Mouse (Mus musculus): ENCODE results near the gene Sgcd. TPM values are rescaled to one million over a fixed set of nuclear protein-coding genes. Genes with fewer than 3 reads are reported as not detected.

Sgcd gene
- polyA plus RNA-seq, 1 experiment from 2014 or later = 1.2 TPM

DNA sequence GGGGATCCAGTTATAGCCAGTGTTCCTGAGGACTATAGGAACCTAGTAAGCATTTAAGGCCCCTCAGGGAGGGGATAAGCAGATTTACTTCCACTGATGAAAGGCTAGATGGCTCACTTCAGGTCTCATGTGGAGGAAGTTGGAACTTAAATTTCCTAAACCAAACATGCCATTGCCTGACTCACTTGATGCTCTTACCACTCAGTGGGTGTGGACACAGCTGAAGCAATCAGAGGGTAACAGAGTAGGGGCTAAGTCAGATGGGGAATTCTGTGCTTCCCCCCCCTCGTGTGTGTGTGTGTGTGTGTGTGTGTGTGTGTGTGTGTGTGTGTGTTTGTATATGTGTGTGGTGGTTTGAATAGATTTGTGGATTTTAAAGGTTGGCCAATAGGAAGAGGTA is 830.7 kb downstream of the Sgcd start:
- no peaks in the 10 kb centered on the region for H3K36me3 ChIP-seq (ENCODE audit: control insufficient read depth, insufficient read depth)
- no peak for ATAC-seq
- H3K4me3 ChIP-seq (ENCODE audit: low read depth, low read length) = no peak overlapping the region
- no peak overlapping the region for H3K27ac ChIP-seq (ENCODE audit: low read depth, low read length)
- H3K4me1 ChIP-seq (replicated peaks; ENCODE audit: control insufficient read depth, insufficient read depth, low read length) = no peaks in the 10 kb centered on the region
- H3K9ac ChIP-seq (ENCODE audit: low read depth, low read length) = no peak overlapping the region
- WGBS = 67% methylated on average over 1 of the region's 1 CpGs
- no peaks in the 10 kb centered on the region for H3K27me3 ChIP-seq (replicated peaks; ENCODE audit: control insufficient read depth, insufficient read depth, low read length)
- no peak for TF ChIP-seq CTCF (IDR thresholded peaks at IDR 0.05; ENCODE audit: low read depth)
- H3K9me3 ChIP-seq (ENCODE audit: control insufficient read depth) = no peaks in the 10 kb centered on the region
- H3K4me2 ChIP-seq (replicated peaks; ENCODE audit: low read depth) = no peak overlapping the region

DNA sequence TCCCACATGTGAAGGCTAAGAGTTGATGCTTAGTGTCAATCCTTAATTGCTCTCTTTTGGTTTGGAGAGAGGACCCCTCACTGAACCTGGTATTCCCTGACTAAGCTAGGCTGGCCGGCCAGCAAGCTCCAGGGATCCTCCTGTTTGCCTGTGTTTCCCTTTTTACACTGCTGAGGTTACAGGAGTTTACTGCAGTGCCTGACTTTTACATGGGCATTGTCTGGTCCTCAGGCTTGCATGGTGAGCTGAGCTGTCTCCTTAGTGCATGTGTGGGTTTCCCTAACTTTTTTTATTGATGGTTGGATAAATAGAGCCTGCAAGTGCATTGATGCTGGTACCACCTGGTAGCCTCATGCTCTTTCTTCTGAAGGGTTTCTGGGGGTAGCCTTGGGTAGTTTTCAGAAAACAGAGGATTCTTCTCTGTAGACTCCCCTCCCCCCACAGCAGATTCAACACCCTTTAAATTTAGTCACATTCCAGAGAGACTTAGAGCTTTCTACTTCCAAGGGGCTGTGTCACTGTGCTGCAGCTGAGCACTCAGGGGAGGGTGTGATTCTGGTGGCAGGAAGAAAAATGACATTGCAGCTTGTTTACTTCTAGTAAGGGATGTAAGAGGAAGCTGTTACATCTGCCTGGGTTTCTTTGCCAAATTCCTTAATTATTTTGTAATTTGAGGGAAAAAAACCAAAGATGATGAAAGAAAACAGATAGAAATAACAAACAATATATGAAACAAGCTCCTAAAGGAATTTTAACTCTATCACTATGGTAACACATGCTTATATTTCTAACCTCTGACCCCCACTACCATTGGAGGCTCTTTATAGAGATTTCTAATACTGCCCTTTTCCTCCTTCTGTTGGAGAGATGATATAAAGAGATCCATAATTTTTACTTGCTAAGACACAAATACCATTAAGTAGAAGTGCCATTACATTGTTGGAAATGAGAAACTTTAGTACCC is 831.8 kb downstream of the Sgcd start:
- Histone ChIP-seq H3K27me3 (replicated peaks; ENCODE audit: control insufficient read depth, insufficient read depth, low read length) (no peaks in the 10 kb centered on the region), H3K4me3 (ENCODE audit: low read depth, low read length) (no peak overlapping the region), H3K9ac (ENCODE audit: low read depth, low read length) (no peak overlapping the region), H3K9me3 (ENCODE audit: control insufficient read depth) (no peaks in the 10 kb centered on the region), H3K4me1 (replicated peaks; ENCODE audit: control insufficient read depth, insufficient read depth, low read length) (no peaks in the 10 kb centered on the region), H3K27ac (ENCODE audit: low read depth, low read length) (no peak overlapping the region), H3K4me2 (replicated peaks; ENCODE audit: low read depth) (no peak overlapping the region), H3K36me3 (ENCODE audit: control insufficient read depth, insufficient read depth) (no peaks in the 10 kb centered on the region)
- ATAC-seq = no peak
- 48% methylated on average over 1 of the region's 1 CpGs for WGBS
- TF ChIP-seq CTCF (IDR thresholded peaks at IDR 0.05; ENCODE audit: low read depth) = no peak

DNA sequence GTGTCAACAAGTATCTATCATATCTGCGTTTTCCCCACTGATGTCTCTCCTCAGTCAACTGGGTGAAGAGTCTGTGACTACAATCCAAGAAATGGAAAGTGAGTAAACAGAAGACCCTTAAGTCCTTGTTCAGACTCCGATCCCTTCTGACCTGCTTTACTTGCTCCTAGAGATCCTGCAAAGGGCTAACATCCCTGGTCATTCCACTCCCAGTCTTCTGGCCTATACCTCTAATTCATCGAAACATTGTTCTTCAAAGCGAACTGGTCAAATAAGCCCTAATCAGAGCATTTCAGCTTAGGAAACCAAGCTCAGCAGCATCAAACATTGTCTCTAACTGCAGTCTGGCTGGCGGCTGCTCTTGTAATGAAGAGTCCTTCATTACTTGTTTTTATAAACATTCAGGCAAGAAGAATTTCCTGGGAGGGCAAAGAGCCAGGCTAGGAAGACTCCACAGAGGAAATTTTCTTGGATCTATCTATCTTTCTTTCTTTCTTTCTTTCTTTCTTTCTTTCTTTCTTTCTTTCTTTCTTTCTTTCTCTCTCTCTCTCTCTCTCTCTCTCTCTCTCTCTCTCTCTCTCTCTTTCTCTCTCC is 833.8 kb downstream of the Sgcd start:
- 57% methylated on average over 5 of the region's 5 CpGs for WGBS
- Histone ChIP-seq H3K4me2 (replicated peaks; ENCODE audit: low read depth) (no peak overlapping the region), H3K9ac (ENCODE audit: low read depth, low read length) (no peak overlapping the region)

DNA sequence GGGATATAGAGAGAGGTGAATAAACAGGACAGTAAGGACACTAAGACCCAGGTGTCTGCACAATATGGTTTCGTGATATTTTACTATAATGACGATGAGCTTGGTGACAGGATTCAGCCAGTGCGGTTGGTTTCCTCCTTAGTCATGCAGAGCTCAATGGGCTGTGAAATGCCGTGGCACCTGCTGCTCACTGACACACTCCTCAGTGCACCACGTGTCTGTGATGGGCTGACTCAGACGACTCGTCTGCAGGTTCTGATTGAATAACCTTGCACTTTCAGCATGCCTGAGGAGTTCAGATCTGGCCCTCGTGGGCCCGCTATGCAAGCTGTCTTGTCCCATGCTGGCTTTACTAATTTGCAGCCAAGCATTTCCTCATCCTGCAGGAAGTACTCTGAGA is 839.2 kb downstream of the Sgcd start:
- Histone ChIP-seq H3K36me3 (ENCODE audit: control insufficient read depth, insufficient read depth) (no peaks in the 10 kb centered on the region), H3K27me3 (replicated peaks; ENCODE audit: control insufficient read depth, insufficient read depth, low read length) (no peaks in the 10 kb centered on the region), H3K27ac (ENCODE audit: low read depth, low read length) (no peak overlapping the region), H3K4me1 (replicated peaks; ENCODE audit: control insufficient read depth, insufficient read depth, low read length) (no peaks in the 10 kb centered on the region), H3K9me3 (ENCODE audit: control insufficient read depth) (no peaks in the 10 kb centered on the region), H3K9ac (ENCODE audit: low read depth, low read length) (no peak overlapping the region), H3K4me2 (replicated peaks; ENCODE audit: low read depth) (no peak overlapping the region), H3K4me3 (ENCODE audit: low read depth, low read length) (no peak overlapping the region)
- 78% methylated on average over 9 of the region's 9 CpGs for WGBS
- TF ChIP-seq CTCF (IDR thresholded peaks at IDR 0.05; ENCODE audit: low read depth) = no peak
- ATAC-seq = no peak

More for the DNA sequence above, 833.8 kb downstream of the Sgcd start:
- Histone ChIP-seq H3K4me1 (replicated peaks; ENCODE audit: control insufficient read depth, insufficient read depth, low read length) (no peaks in the 10 kb centered on the region), H3K4me3 (ENCODE audit: low read depth, low read length) (no peak overlapping the region), H3K27me3 (replicated peaks; ENCODE audit: control insufficient read depth, insufficient read depth, low read length) (no peaks in the 10 kb centered on the region), H3K27ac (ENCODE audit: low read depth, low read length) (no peak overlapping the region), H3K36me3 (ENCODE audit: control insufficient read depth, insufficient read depth) (no peaks in the 10 kb centered on the region), H3K9me3 (ENCODE audit: control insufficient read depth) (no peaks in the 10 kb centered on the region)
- no peak for ATAC-seq
- no peak for TF ChIP-seq CTCF (IDR thresholded peaks at IDR 0.05; ENCODE audit: low read depth)

DNA sequence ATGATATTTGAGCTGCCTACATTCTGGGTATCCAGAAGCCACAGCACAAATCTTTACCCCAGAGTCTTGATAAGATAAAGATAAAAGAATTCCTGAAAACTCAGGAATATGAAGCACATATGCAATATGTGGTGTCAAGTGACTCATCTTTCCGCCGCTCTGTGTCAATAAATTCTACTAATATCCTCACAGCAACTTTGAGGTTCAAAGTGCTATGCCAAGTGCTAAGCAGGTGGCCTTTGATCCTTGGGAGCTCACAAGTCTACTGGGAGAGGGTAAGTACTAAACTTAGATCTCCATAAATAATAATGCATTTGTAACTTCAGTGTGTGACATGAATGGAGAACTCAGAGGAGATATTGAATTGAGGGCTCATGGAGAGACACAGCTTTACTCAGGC is 848.9 kb downstream of the Sgcd start:
- Histone ChIP-seq H3K4me1 (replicated peaks; ENCODE audit: control insufficient read depth, insufficient read depth, low read length) (no peaks in the 10 kb centered on the region), H3K27ac (ENCODE audit: low read depth, low read length) (no peak overlapping the region), H3K4me3 (ENCODE audit: low read depth, low read length) (no peak overlapping the region), H3K27me3 (replicated peaks; ENCODE audit: control insufficient read depth, insufficient read depth, low read length) (no peaks in the 10 kb centered on the region), H3K36me3 (ENCODE audit: control insufficient read depth, insufficient read depth) (no peaks in the 10 kb centered on the region), H3K4me2 (replicated peaks; ENCODE audit: low read depth) (no peak overlapping the region), H3K9me3 (ENCODE audit: control insufficient read depth) (no peaks in the 10 kb centered on the region), H3K9ac (ENCODE audit: low read depth, low read length) (no peak overlapping the region)
- peak; percentile 56; the same call in 1 of the 2 replicates for ATAC-seq
- 62% methylated on average over 2 of the region's 2 CpGs for WGBS
- no peak for TF ChIP-seq CTCF (IDR thresholded peaks at IDR 0.05; ENCODE audit: low read depth)

DNA sequence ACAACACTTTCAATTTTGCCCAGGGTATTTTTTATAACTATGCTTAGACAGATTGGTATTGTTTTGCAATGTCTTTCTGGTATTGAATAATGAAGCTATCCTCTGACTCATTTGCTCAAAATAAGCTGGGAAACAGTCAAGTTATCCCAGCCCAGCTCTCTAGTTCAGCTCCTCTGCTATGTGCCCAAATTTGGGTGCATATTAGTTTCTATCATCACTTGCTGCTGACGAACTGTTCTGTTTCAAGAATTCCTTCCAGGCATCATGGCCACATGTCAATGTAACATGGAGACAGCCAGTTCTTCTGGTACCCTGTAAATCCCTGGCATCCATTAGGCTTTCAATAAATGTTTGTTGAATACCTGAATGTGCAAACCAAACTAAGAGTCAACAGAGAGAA is 849.5 kb downstream of the Sgcd start:
- ATAC-seq = no peak
- WGBS = 69% methylated on average over 1 of the region's 1 CpGs
- H3K27me3 ChIP-seq (replicated peaks; ENCODE audit: control insufficient read depth, insufficient read depth, low read length) = no peaks in the 10 kb centered on the region
- no peaks in the 10 kb centered on the region for H3K9me3 ChIP-seq (ENCODE audit: control insufficient read depth)
- no peak overlapping the region for H3K4me3 ChIP-seq (ENCODE audit: low read depth, low read length)
- H3K4me2 ChIP-seq (replicated peaks; ENCODE audit: low read depth) = no peak overlapping the region
- H3K9ac ChIP-seq (ENCODE audit: low read depth, low read length) = no peak overlapping the region
- H3K36me3 ChIP-seq (ENCODE audit: control insufficient read depth, insufficient read depth) = no peaks in the 10 kb centered on the region
- no peak for TF ChIP-seq CTCF (IDR thresholded peaks at IDR 0.05; ENCODE audit: low read depth)
- H3K4me1 ChIP-seq (replicated peaks; ENCODE audit: control insufficient read depth, insufficient read depth, low read length) = no peaks in the 10 kb centered on the region
- H3K27ac ChIP-seq (ENCODE audit: low read depth, low read length) = no peak overlapping the region
